Mouse (Mus musculus): ENCODE results near the gene Olfr1416.

The Olfr1416 gene

GRCm38 (mm10) chr1:92432098-92432497 lies 52.8 kb downstream of the Olfr1416 start:
- no peak for DNase-seq (ENCODE audit: low spot score in 2 of 2)

- DNase-seq (ENCODE audit: low spot score in 2 of 2), result no peak
Observed at GRCm38 (mm10) chr1:92431420-92431819, 53.5 kb downstream of the Olfr1416 start.

- no peak for DNase-seq (ENCODE audit: low spot score in 2 of 2)
Observed at GRCm38 (mm10) chr1:92430991-92431390, 53.9 kb downstream of the Olfr1416 start.
